Mouse (Mus musculus): ENCODE measurements at regions not wholly inside any gene's neighbourhood (a gene's known extent, or its start where the extent isn't known, plus 50 kb on each side); places are given as distances from the start of the nearest gene placed in this dataset.

DNA sequence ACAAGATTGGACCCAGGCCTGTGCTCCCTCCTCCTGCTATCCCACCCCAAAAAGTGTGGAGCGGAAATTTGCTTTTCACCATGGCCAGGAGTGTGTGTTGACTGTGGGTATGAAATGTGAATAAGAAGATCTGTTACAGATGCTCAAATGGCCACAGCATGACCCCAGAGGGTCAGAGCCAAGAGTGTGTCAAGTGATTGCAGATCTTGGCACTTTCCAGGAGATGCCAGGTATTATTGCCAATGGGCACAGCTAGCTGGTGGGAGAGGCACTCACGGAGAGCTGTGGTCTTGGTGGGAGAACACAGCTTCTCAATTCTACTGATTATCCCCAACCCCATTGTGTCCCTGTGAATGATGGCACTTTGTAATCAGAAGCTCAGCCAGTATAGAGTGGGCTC lies 62.7 kb downstream of the Smim20 start:
- H3K27me3 ChIP-seq (ENCODE audit: control insufficient read depth, insufficient read depth, low read length) = no peaks in the 10 kb centered on the region
- H3K27ac ChIP-seq (ENCODE audit: insufficient read depth, low read depth, low read length) = no peak overlapping the region
- no peak for TF ChIP-seq POLR2A (IDR thresholded peaks at IDR 0.05; ENCODE audit: low read depth, low read length)
- no peak for TF ChIP-seq CTCF (IDR thresholded peaks at IDR 0.05; ENCODE audit: extremely low read depth, insufficient read length, insufficient replicate concordance, low read depth, low read length)
- no peaks in the 10 kb centered on the region for H3K4me1 ChIP-seq (ENCODE audit: control insufficient read depth, insufficient read depth, insufficient read length, low read length)
- no peak overlapping the region for H3K4me3 ChIP-seq (ENCODE audit: low read depth, low read length)
- WGBS = 90% methylated on average over 2 of the region's 2 CpGs
- no peaks in the 10 kb centered on the region for H3K36me3 ChIP-seq (ENCODE audit: control insufficient read depth, insufficient read depth, low read length)

DNA sequence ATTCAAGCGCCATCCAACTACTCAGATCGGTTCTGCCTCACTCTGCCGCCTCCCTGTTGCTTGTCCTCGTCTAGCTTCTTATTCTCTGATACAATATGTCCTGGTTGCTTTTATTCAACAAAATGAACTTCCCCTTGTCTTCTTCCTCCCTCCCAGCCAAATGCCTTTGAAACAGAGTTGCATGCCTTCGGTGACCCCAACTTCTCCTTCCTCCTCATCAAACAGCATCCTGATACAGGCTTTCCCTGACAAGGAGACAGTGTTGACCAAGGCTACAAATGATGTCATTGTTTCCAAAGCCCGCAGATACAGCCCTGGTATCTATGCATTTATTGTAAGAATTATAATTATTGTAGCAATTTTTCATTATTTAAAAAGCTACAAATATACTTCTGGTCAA lies 69.8 kb downstream of the Smim20 start:
- Histone ChIP-seq H3K4me1 (ENCODE audit: control insufficient read depth, insufficient read depth, insufficient read length, low read length) (no peaks in the 10 kb centered on the region), H3K4me3 (ENCODE audit: low read depth, low read length) (no peak overlapping the region), H3K27me3 (ENCODE audit: control insufficient read depth, insufficient read depth, low read length) (no peaks in the 10 kb centered on the region), H3K27ac (ENCODE audit: insufficient read depth, low read depth, low read length) (no peak overlapping the region), H3K36me3 (ENCODE audit: control insufficient read depth, insufficient read depth, low read length) (no peaks in the 10 kb centered on the region)
- TF ChIP-seq CTCF (IDR thresholded peaks at IDR 0.05; ENCODE audit: extremely low read depth, insufficient read length, insufficient replicate concordance, low read depth, low read length) (no peak), POLR2A (IDR thresholded peaks at IDR 0.05; ENCODE audit: low read depth, low read length) (no peak)
- WGBS = 66% methylated on average over 6 of the region's 6 CpGs

DNA sequence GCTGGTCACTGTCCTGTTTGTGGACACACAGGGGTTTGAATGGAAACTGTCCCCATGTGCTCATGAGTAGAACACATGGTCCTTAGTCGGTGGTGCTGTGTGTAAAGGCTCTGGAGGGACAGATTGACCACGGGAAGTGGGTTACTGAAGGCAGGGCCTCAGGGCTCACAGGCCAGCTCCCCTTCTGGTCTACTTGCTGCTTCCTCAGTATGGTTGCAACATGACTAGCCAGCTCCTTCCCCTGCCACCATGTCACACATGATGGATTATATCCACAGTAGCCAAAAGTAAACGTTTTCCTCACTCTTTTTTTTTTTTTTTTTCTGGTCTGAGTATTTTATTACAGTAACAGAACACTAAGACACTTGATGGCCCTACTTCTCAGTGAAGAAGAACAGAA lies 70.9 kb downstream of the Smim20 start:
- WGBS = 23% methylated on average over 3 of the region's 3 CpGs
- H3K4me1 ChIP-seq (ENCODE audit: control insufficient read depth, insufficient read depth, insufficient read length, low read length) = no peaks in the 10 kb centered on the region
- H3K4me3 ChIP-seq (ENCODE audit: low read depth, low read length) = no peak overlapping the region
- H3K27ac ChIP-seq (ENCODE audit: insufficient read depth, low read depth, low read length) = no peak overlapping the region
- no peaks in the 10 kb centered on the region for H3K36me3 ChIP-seq (ENCODE audit: control insufficient read depth, insufficient read depth, low read length)
- no peaks in the 10 kb centered on the region for H3K27me3 ChIP-seq (ENCODE audit: control insufficient read depth, insufficient read depth, low read length)
- no peak for TF ChIP-seq POLR2A (IDR thresholded peaks at IDR 0.05; ENCODE audit: low read depth, low read length)
- no peak for TF ChIP-seq CTCF (IDR thresholded peaks at IDR 0.05; ENCODE audit: extremely low read depth, insufficient read length, insufficient replicate concordance, low read depth, low read length)

DNA sequence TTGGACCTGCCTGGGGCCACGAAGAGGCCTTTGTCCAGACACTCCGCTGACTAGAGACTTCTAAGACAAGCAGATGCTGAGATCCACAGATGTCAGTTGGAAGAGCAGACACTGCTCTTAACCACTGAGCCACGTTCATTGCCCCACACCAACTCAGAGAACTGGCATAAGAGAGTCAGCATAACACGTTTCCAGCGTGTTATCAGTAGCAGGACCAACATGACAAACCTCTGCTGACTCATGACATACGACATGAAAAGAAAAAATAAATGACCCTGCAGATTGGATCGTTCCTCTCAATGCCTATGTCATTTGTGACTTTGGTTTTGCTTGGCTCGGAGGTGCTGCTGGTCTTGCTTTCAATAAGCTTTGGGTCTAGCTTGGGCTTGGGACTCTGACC lies 78.3 kb downstream of the Smim20 start:
- Histone ChIP-seq H3K4me3 (ENCODE audit: low read depth, low read length) (no peak overlapping the region), H3K36me3 (ENCODE audit: control insufficient read depth, insufficient read depth, low read length) (no peaks in the 10 kb centered on the region), H3K27ac (ENCODE audit: insufficient read depth, low read depth, low read length) (no peak overlapping the region), H3K27me3 (ENCODE audit: control insufficient read depth, insufficient read depth, low read length) (no peaks in the 10 kb centered on the region), H3K4me1 (ENCODE audit: control insufficient read depth, insufficient read depth, insufficient read length, low read length) (no peaks in the 10 kb centered on the region; the same call in 1 of the 2 replicates)
- WGBS = 67% methylated on average over 8 of the region's 8 CpGs
- TF ChIP-seq POLR2A (IDR thresholded peaks at IDR 0.05; ENCODE audit: low read depth, low read length) = no peak
- no peak for TF ChIP-seq CTCF (IDR thresholded peaks at IDR 0.05; ENCODE audit: extremely low read depth, insufficient read length, insufficient replicate concordance, low read depth, low read length)

DNA sequence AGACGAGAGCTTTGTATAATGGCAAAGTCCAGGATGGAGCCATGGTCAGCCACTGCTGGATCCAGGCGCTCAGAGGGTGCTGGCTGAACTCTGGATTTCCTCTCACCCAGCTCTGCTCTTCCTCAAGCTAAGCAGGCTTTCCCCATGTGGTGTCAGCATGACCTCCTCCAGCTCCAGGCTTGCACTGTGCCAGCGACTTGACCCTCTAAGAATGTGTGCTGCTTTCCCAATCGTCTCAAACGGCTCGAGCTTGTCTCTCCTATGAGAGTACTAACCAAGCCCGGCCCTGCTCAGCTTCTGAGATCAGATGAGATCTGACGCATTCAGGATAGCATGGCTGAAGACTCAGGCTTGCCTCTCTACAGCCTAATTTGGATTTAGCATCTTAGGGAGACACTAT lies 79.1 kb downstream of the Smim20 start:
- 34% methylated on average over 8 of the region's 8 CpGs for WGBS
- Histone ChIP-seq H3K36me3 (ENCODE audit: control insufficient read depth, insufficient read depth, low read length) (no peaks in the 10 kb centered on the region), H3K27me3 (ENCODE audit: control insufficient read depth, insufficient read depth, low read length) (no peaks in the 10 kb centered on the region), H3K27ac (ENCODE audit: insufficient read depth, low read depth, low read length) (peak overlapping the region; percentile 24; the same call in 1 of the 2 replicates), H3K4me3 (ENCODE audit: low read depth, low read length) (no peak overlapping the region), H3K4me1 (ENCODE audit: control insufficient read depth, insufficient read depth, insufficient read length, low read length) (no peaks in the 10 kb centered on the region; the same call in 1 of the 2 replicates)
- TF ChIP-seq POLR2A (IDR thresholded peaks at IDR 0.05; ENCODE audit: low read depth, low read length) (no peak), CTCF (IDR thresholded peaks at IDR 0.05; ENCODE audit: extremely low read depth, insufficient read length, insufficient replicate concordance, low read depth, low read length) (no peak)

DNA sequence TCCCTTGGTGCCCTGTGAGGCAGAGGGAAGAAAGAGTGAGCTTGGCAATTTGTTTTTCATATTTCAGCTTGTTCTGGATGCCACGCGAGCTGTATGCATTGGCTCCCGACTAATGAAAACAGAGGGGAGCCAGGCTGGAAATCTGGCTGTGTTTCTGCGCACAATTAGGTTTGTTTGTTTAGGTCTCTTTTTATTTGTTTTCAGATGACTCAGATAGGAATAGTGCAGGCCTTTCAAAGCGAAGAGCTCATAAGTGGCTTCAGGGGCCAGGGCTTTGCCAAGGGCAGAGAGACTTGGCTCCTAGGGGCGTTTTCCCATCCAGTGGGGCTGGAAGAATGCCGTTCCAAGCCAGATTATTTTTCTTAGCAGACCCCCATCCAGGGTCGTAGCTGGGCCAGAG lies 79.9 kb downstream of the Smim20 start:
- H3K4me1 ChIP-seq (ENCODE audit: control insufficient read depth, insufficient read depth, insufficient read length, low read length) = no peaks in the 10 kb centered on the region; the same call in 1 of the 2 replicates
- 21% methylated on average over 8 of the region's 8 CpGs for WGBS
- no peaks in the 10 kb centered on the region for H3K36me3 ChIP-seq (ENCODE audit: control insufficient read depth, insufficient read depth, low read length)
- no peaks in the 10 kb centered on the region for H3K27me3 ChIP-seq (ENCODE audit: control insufficient read depth, insufficient read depth, low read length)
- no peak overlapping the region for H3K27ac ChIP-seq (ENCODE audit: insufficient read depth, low read depth, low read length)
- TF ChIP-seq POLR2A (IDR thresholded peaks at IDR 0.05; ENCODE audit: low read depth, low read length) = no peak
- no peak for TF ChIP-seq CTCF (IDR thresholded peaks at IDR 0.05; ENCODE audit: extremely low read depth, insufficient read length, insufficient replicate concordance, low read depth, low read length)
- no peak overlapping the region for H3K4me3 ChIP-seq (ENCODE audit: low read depth, low read length)

DNA sequence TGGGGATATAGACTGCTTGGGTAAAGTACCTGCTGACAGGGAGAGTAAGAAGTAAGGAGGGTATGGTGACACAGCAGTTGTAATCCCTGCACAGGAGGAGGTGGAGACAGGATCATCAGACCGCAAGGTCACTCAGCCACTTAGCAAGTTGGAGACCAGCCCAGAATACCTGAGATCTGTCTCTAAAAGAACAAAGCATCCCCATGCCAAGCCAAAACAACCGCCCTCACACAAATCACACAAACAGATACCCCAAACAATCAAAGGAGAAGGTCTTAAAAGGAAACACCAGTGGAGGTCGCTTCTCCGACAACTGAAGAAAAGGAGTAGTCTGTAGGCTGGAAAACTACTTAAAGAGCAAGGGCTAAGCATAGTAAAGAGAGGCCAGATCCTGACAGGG lies 86.0 kb downstream of the Smim20 start:
- H3K27me3 ChIP-seq (ENCODE audit: control insufficient read depth, insufficient read depth, low read length) = no peaks in the 10 kb centered on the region
- TF ChIP-seq CTCF (IDR thresholded peaks at IDR 0.05; ENCODE audit: extremely low read depth, insufficient read length, insufficient replicate concordance, low read depth, low read length) = no peak
- TF ChIP-seq POLR2A (IDR thresholded peaks at IDR 0.05; ENCODE audit: low read depth, low read length) = no peak
- WGBS = 65% methylated on average over 4 of the region's 4 CpGs
- H3K36me3 ChIP-seq (ENCODE audit: control insufficient read depth, insufficient read depth, low read length) = no peaks in the 10 kb centered on the region
- H3K4me3 ChIP-seq (ENCODE audit: low read depth, low read length) = no peak overlapping the region
- H3K4me1 ChIP-seq (ENCODE audit: control insufficient read depth, insufficient read depth, insufficient read length, low read length) = no peaks in the 10 kb centered on the region
- no peak overlapping the region for H3K27ac ChIP-seq (ENCODE audit: insufficient read depth, low read depth, low read length)

DNA sequence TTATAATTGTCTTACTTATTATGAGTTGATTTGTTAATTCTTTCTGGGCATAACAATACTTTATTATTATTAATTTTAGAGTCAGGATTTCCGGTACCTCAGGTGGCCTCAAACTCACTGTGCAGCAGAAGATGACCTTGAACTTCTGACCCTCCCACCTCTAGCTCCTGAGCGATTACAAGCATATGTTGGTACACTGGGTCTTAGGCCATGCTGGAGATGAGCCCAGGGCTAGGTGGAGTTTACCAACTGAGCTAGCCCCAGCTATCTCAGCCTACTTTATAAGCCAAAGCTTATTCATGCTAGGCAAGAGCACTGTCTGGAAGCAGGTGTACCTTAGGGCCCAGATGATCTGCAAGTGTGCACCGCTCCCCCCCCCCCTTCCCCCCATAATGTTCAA lies 87.4 kb downstream of the Smim20 start:
- TF ChIP-seq CTCF (IDR thresholded peaks at IDR 0.05; ENCODE audit: extremely low read depth, insufficient read length, insufficient replicate concordance, low read depth, low read length) (no peak), POLR2A (IDR thresholded peaks at IDR 0.05; ENCODE audit: low read depth, low read length) (no peak)
- WGBS = 54% methylated on average over 3 of the region's 3 CpGs

More for the DNA sequence above, 87.4 kb downstream of the Smim20 start:
- Histone ChIP-seq H3K27ac (ENCODE audit: insufficient read depth, low read depth, low read length) (no peak overlapping the region), H3K36me3 (ENCODE audit: control insufficient read depth, insufficient read depth, low read length) (no peaks in the 10 kb centered on the region), H3K4me3 (ENCODE audit: low read depth, low read length) (no peak overlapping the region), H3K4me1 (ENCODE audit: control insufficient read depth, insufficient read depth, insufficient read length, low read length) (no peaks in the 10 kb centered on the region), H3K27me3 (ENCODE audit: control insufficient read depth, insufficient read depth, low read length) (no peaks in the 10 kb centered on the region)

Data from small intestine, adult 2 months (tissue).